Mouse (Mus musculus) stomach, postnatal 0 days (tissue): ENCODE data around the gene Cfap299. TPM values are rescaled to one million over a fixed set of nuclear protein-coding genes. Genes with fewer than 3 reads are reported as not detected.
"Not testable (repeated sequence)": the region's sequence is repeated elsewhere in the genome, so short reads cannot be mapped to it uniquely, and the experiment has no call there.

Experiments
- ATAC-seq: fragments of 200-750 bp; cut with Nextera tagmentation; 2 replicates; pipeline ENCODE4 v1.8.0; 2017; ENCODE audit not compliant: low FRiP score, low TSS enrichment
- DNase-seq: peaks from one replicate; pipeline ENCODE4 v3.0.0-alpha.2; 2016; ENCODE audit warnings: low spot score
- H3K27ac ChIP-seq: fragments of 300-500 bp; sonication (generic); replicated peaks from 2 replicates; pipeline ENCODE4 v1.5.1; 2014; ENCODE audit warnings: mild to moderate bottlenecking, control low read depth
- H3K27me3 ChIP-seq: fragments of 300-500 bp; sonication (generic); 2 replicates; pipeline ENCODE4 v1.6.1; 2014; ENCODE audit warnings: low read length; ENCODE audit not compliant: control insufficient read depth, insufficient read depth
- H3K36me3 ChIP-seq: fragments of 300-500 bp; sonication (generic); 2 replicates; pipeline ENCODE4 v1.6.1; 2014; ENCODE audit warnings: low read length, mixed read lengths; ENCODE audit not compliant: control insufficient read depth, insufficient read depth
- H3K4me1 ChIP-seq: fragments of 300-500 bp; sonication (generic); replicated peaks from 2 replicates; pipeline ENCODE4 v1.6.1; 2014; ENCODE audit warnings: antibody characterized with exemption; ENCODE audit not compliant: control insufficient read depth, insufficient read depth
- H3K4me2 ChIP-seq: fragments of 300-500 bp; sonication (generic); replicated peaks from 2 replicates; pipeline ENCODE4 v1.6.1; 2014; ENCODE audit warnings: low read depth, mild to moderate bottlenecking, control low read depth, moderate library complexity
- H3K4me3 ChIP-seq: fragments of 300-500 bp; sonication (generic); 2 replicates; pipeline ENCODE4 v1.5.1; 2014; ENCODE audit warnings: low read depth, low read length, control low read depth
- H3K9ac ChIP-seq: fragments of 300-500 bp; sonication (generic); 2 replicates; pipeline ENCODE4 v1.6.1; 2014; ENCODE audit warnings: mild to moderate bottlenecking, low read length, control low read depth, mixed read lengths
- H3K9me3 ChIP-seq: fragments of 300-500 bp; sonication (generic); 2 replicates; pipeline ENCODE4 v1.6.1; 2016; ENCODE audit warnings: low read length; ENCODE audit not compliant: control insufficient read depth
- CTCF ChIP-seq: IDR thresholded peaks from 2 replicates; pipeline ENCODE4 v1.5.1; 2016; ENCODE audit warnings: antibody characterized with exemption, low read depth, mild to moderate bottlenecking, moderate library complexity
- EP300 ChIP-seq: optimal IDR thresholded peaks from 2 replicates; pipeline ENCODE3; 2016; ENCODE audit warnings: antibody characterized with exemption
- WGBS: fragments of 180-500 bp; shearing (Covaris S2); extraction: QIAGEN DNeasy Blood & Tissue Kit; methylation state at CpG from one replicate; pipeline ENCODE4 v1.1.7; 2014; 5-methylcytosine and 5-hydroxymethylcytosine counted together
- polyA plus RNA-seq: library from polyadenylated mRNA; unstranded; fragments of >200 nt; fragmentation: Nextera tagmentation; extraction: Ambion mirVana; gene quantifications from 2 replicates; pipeline ENCODE4 v1.2.1, GENCODE M21; 2015

Cfap299 gene
- polyA plus RNA-seq, 1 experiment from 2014 or later: 0.18 TPM

- no peak overlapping the region for H3K27ac ChIP-seq
- ATAC-seq: no peak
- no peak for DNase-seq
- H3K27me3 ChIP-seq: 0 out of 2 replicates have a peak, but pooled peaks cover 2% of the 10 kb centered on the region
- TF ChIP-seq EP300 (no peak), CTCF (no peak)
- H3K4me3 ChIP-seq: peak overlapping the region; percentile 10; the same call in 1 of the 2 replicates
- no peaks in the 10 kb centered on the region for H3K9me3 ChIP-seq
- no peaks in the 10 kb centered on the region for H3K4me1 ChIP-seq
- no peak overlapping the region for H3K9ac ChIP-seq
- no peaks in the 10 kb centered on the region for H3K36me3 ChIP-seq
- 5% methylated on average over 10 of the region's 12 CpGs for WGBS
- H3K4me2 ChIP-seq: peak overlapping the region; percentile 14; the same call in 1 of the 2 replicates
These were observed 35.9 kb upstream of the Cfap299 start for GRCm38 (mm10) chr5:98293049-98293715.

GRCm38 (mm10) chr5:98300079-98300478 lies 29.0 kb upstream of the Cfap299 start:
- 73% methylated on average over 4 of the region's 4 CpGs for WGBS
- Histone ChIP-seq H3K4me1 (no peaks in the 10 kb centered on the region), H3K4me2 (no peak overlapping the region), H3K27me3 (no peaks in the 10 kb centered on the region), H3K4me3 (no peak overlapping the region), H3K27ac (no peak overlapping the region), H3K36me3 (no peaks in the 10 kb centered on the region), H3K9me3 (no peaks in the 10 kb centered on the region), H3K9ac (no peak overlapping the region)
- ATAC-seq (no peak), DNase-seq (no peak)
- TF ChIP-seq EP300: no peak

GRCm38 (mm10) chr5:98305673-98306072 lies 23.4 kb upstream of the Cfap299 start:
- Histone ChIP-seq H3K4me2 (no peak overlapping the region), H3K4me1 (no peaks in the 10 kb centered on the region), H3K9ac (no peak overlapping the region), H3K9me3 (no peaks in the 10 kb centered on the region), H3K36me3 (no peaks in the 10 kb centered on the region), H3K4me3 (no peak overlapping the region), H3K27ac (no peak overlapping the region), H3K27me3 (no peaks in the 10 kb centered on the region)
- no peak for ATAC-seq
- no peak for DNase-seq
- TF ChIP-seq CTCF (no peak), EP300 (no peak)
- WGBS: 58% methylated on average over 4 of the region's 4 CpGs

- WGBS: 33% methylated on average over 9 of the region's 9 CpGs
- Histone ChIP-seq H3K27ac (no peak overlapping the region), H3K27me3 (no peaks in the 10 kb centered on the region), H3K4me1 (no peaks in the 10 kb centered on the region), H3K9me3 (no peaks in the 10 kb centered on the region), H3K4me3 (no peak overlapping the region), H3K4me2 (no peak overlapping the region), H3K9ac (no peak overlapping the region), H3K36me3 (no peaks in the 10 kb centered on the region)
- DNase-seq (no peak), ATAC-seq (no peak)
- no peak for TF ChIP-seq CTCF
These were observed 22.6 kb upstream of the Cfap299 start for GRCm38 (mm10) chr5:98306528-98306927.

GRCm38 (mm10) chr5:98326625-98327024 lies 2.5 kb upstream of the Cfap299 start:
- 54% methylated on average over 2 of the region's 2 CpGs for WGBS

GRCm38 (mm10) chr5:98343751-98344150 lies 14.6 kb downstream of the Cfap299 start:
- H3K36me3 ChIP-seq, H3K27ac ChIP-seq, H3K9me3 ChIP-seq, ATAC-seq, H3K4me3 ChIP-seq, H3K4me2 ChIP-seq, DNase-seq, H3K27me3 ChIP-seq, H3K9ac ChIP-seq, H3K4me1 ChIP-seq: not testable (repeated sequence)
- WGBS: 82% methylated on average over 16 of the region's 16 CpGs

More at GRCm38 (mm10) chr5:98326625-98327024, 2.5 kb upstream of the Cfap299 start:
- no peak overlapping the region for H3K4me3 ChIP-seq
- no peaks in the 10 kb centered on the region for H3K36me3 ChIP-seq
- TF ChIP-seq EP300 (no peak), CTCF (no peak)
- no peak for DNase-seq
- H3K4me1 ChIP-seq: no peaks in the 10 kb centered on the region
- H3K9ac ChIP-seq: no peak overlapping the region
- ATAC-seq: no peak
- H3K27ac ChIP-seq: no peak overlapping the region
- no peak overlapping the region for H3K4me2 ChIP-seq
- no peaks in the 10 kb centered on the region for H3K9me3 ChIP-seq
- no peaks in the 10 kb centered on the region for H3K27me3 ChIP-seq
